Mouse (Mus musculus): ENCODE data around the gene Msl1. TPM values are rescaled to one million over a fixed set of nuclear protein-coding genes. Genes with fewer than 3 reads are reported as not detected.

The Msl1 gene
- polyA plus RNA-seq, 1 experiment from 2014 or later: 23.7 TPM

DNA sequence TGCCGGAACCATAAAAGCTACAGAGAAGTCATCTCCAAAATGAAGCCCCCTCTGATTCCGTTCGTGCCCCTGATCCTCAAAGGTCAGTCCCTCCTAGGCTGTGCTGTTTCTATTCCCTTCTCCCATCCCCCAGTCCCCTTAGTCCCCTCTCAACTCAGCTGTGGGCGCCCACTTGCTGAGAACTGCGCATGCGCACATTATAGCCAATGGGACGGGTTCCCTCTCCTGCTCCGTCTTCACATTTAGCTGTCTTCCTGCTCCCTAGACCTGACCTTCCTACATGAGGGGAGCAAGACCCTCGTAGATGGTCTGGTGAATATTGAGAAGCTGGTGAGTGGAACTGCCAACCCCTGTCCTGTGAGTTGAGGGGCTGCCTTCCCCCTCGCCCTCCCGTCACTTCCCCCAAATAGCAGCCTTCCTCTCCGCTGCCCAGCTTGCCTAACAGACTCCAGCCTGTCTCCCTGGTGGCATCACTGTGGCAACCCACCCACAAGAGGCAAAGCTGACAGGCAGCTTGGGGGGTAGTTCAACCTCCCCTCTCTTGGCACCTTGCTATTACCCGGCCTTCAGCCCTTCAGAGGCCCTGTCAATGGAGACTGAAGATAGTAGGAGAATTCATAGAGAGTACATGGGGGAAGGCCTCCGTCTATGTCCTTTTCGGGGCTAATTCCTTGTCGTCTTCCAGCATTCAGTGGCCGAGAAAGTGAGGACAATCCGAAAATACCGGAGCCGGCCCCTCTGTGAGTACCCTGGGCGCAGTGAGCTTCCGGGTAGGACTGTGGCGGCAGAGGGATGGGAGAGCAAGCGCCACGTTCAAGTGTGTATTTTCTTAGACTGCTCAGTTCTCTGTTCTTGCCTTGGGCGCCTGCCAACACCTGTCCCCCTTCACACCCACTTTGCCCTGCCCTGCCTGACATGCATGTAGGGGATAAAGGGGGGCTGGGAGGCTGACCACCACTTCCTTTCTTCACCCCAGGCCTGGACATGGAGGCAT lies 55.1 kb downstream of the Msl1 start:
- H3K9ac ChIP-seq (replicated peaks; ENCODE audit: low read length): no peak overlapping the region
- ATAC-seq (ENCODE audit: low FRiP score, low TSS enrichment): no peak
- H3K4me1 ChIP-seq (ENCODE audit: insufficient read depth, low read length): peaks cover 13% of the 10 kb centered on the region
- WGBS: 68% methylated on average over 26 of the region's 26 CpGs
- H3K4me2 ChIP-seq (replicated peaks; ENCODE audit: low read depth, low read length): no peak overlapping the region
- H3K36me3 ChIP-seq (ENCODE audit: insufficient read depth, low read length): no peaks in the 10 kb centered on the region
- H3K9me3 ChIP-seq (ENCODE audit: low read length): no peaks in the 10 kb centered on the region; the same call in 1 of the 2 replicates
- no peak overlapping the region for H3K4me3 ChIP-seq (ENCODE audit: low read length)
- H3K27me3 ChIP-seq (ENCODE audit: insufficient read depth, low read length): no peaks in the 10 kb centered on the region
- H3K27ac ChIP-seq (ENCODE audit: low read length): no peak overlapping the region

DNA sequence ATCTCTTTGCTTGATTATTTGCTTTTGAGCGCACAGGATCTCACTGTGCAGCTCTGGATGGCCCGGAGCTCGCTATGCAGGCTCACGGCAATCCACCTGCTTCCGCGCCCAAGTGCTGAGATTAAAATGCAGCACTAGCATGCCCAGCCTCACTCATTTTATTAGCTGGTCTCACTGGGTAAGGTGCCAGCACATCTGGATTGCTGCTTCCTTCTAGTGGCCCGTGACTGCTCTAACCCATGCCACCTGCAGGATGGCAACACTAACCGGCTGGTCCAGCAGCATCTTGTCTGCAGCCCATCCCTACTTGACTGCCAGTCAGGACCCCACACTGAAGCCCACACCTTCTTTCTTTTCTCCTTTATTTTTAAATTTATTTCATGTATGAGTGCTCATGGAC lies 58.8 kb downstream of the Msl1 start:
- no peak for ATAC-seq (ENCODE audit: low FRiP score, low TSS enrichment)
- Histone ChIP-seq H3K4me1 (ENCODE audit: insufficient read depth, low read length) (peaks cover 11% of the 10 kb centered on the region), H3K27ac (ENCODE audit: low read length) (no peak overlapping the region), H3K4me2 (replicated peaks; ENCODE audit: low read depth, low read length) (no peak overlapping the region), H3K9me3 (ENCODE audit: low read length) (no peaks in the 10 kb centered on the region), H3K27me3 (ENCODE audit: insufficient read depth, low read length) (no peaks in the 10 kb centered on the region), H3K9ac (replicated peaks; ENCODE audit: low read length) (no peak overlapping the region), H3K4me3 (ENCODE audit: low read length) (no peak overlapping the region), H3K36me3 (ENCODE audit: insufficient read depth, low read length) (no peaks in the 10 kb centered on the region)
- 96% methylated on average over 8 of the region's 8 CpGs for WGBS

- H3K9ac ChIP-seq (replicated peaks; ENCODE audit: low read length): no peak overlapping the region
- ATAC-seq (ENCODE audit: low FRiP score, low TSS enrichment): no peak
- H3K9me3 ChIP-seq (ENCODE audit: low read length): no peaks in the 10 kb centered on the region
- H3K36me3 ChIP-seq (ENCODE audit: insufficient read depth, low read length): no peaks in the 10 kb centered on the region
- WGBS: 88% methylated on average over 2 of the region's 2 CpGs
- no peaks in the 10 kb centered on the region for H3K27me3 ChIP-seq (ENCODE audit: insufficient read depth, low read length)
- H3K4me2 ChIP-seq (replicated peaks; ENCODE audit: low read depth, low read length): no peak overlapping the region
- H3K4me1 ChIP-seq (ENCODE audit: insufficient read depth, low read length): peaks cover 5% of the 10 kb centered on the region
- no peak overlapping the region for H3K27ac ChIP-seq (ENCODE audit: low read length)
- no peak overlapping the region for H3K4me3 ChIP-seq (ENCODE audit: low read length)
These were observed 59.3 kb downstream of the Msl1 start for GRCm38 (mm10) chr11:98854659-98855058.

Other genes with a start within 250 kb of the Msl1 start
- gene Ikzf3, start 249.5 kb upstream of the Msl1 start, polyA plus RNA-seq (2015; fragmentation: Nextera tagmentation; extraction: Ambion mirVana): 0.44 and 0.54 TPM in 2 replicates
- 0.87 TPM in 1 of 2 replicates, not detected in the other for gene Zpbp2, start 244.4 kb upstream of the Msl1 start, polyA plus RNA-seq (2015; fragmentation: Nextera tagmentation; extraction: Ambion mirVana)
- gene Ormdl3, start 208.1 kb upstream of the Msl1 start, polyA plus RNA-seq (2015; fragmentation: Nextera tagmentation; extraction: Ambion mirVana): 67.2 and 67.6 TPM in 2 replicates
- not detected in 2 replicates for gene Lrrc3c, start 197.2 kb upstream of the Msl1 start, polyA plus RNA-seq (2015; fragmentation: Nextera tagmentation; extraction: Ambion mirVana)
- 0.86 and 1.6 TPM in 2 replicates for gene Gm12355, start 169.9 kb upstream of the Msl1 start, polyA plus RNA-seq (2015; fragmentation: Nextera tagmentation; extraction: Ambion mirVana)
- gene Gsdma3, start 169.2 kb upstream of the Msl1 start, polyA plus RNA-seq (2015; fragmentation: Nextera tagmentation; extraction: Ambion mirVana): not detected in 2 replicates
- not detected in 2 replicates for gene Gsdma2, start 148.8 kb upstream of the Msl1 start, polyA plus RNA-seq (2015; fragmentation: Nextera tagmentation; extraction: Ambion mirVana)
- gene Gsdma, start 131.2 kb upstream of the Msl1 start, polyA plus RNA-seq (2015; fragmentation: Nextera tagmentation; extraction: Ambion mirVana): not detected in 2 replicates
- gene Psmd3, start 113.0 kb upstream of the Msl1 start, polyA plus RNA-seq (2015; fragmentation: Nextera tagmentation; extraction: Ambion mirVana): 289 and 303 TPM in 2 replicates
- 0.11 TPM in 1 of 2 replicates, not detected in the other for gene Csf3, start 94.3 kb upstream of the Msl1 start, polyA plus RNA-seq (2015; fragmentation: Nextera tagmentation; extraction: Ambion mirVana)
- gene Med24, start 66.1 kb upstream of the Msl1 start, polyA plus RNA-seq (2015; fragmentation: Nextera tagmentation; extraction: Ambion mirVana): 71.4 and 73.9 TPM in 2 replicates
- gene Thra, start 54.9 kb upstream of the Msl1 start, polyA plus RNA-seq (2015; fragmentation: Nextera tagmentation; extraction: Ambion mirVana): 24.4 and 25.9 TPM in 2 replicates
- 2.2 and 2.4 TPM in 2 replicates for gene Nr1d1, start 20.2 kb upstream of the Msl1 start, polyA plus RNA-seq (2015; fragmentation: Nextera tagmentation; extraction: Ambion mirVana)
- gene Casc3, start 9.4 kb downstream of the Msl1 start, polyA plus RNA-seq (2015; fragmentation: Nextera tagmentation; extraction: Ambion mirVana): 36.2 and 41.0 TPM in 2 replicates
- gene Rapgefl1, start 41.3 kb downstream of the Msl1 start, polyA plus RNA-seq (2015; fragmentation: Nextera tagmentation; extraction: Ambion mirVana): 1.8 and 2.0 TPM in 2 replicates
- gene Wipf2, start 68.1 kb downstream of the Msl1 start, polyA plus RNA-seq (2015; fragmentation: Nextera tagmentation; extraction: Ambion mirVana): 5.4 and 5.9 TPM in 2 replicates
- gene Cdc6, start 112.3 kb downstream of the Msl1 start, polyA plus RNA-seq (2015; fragmentation: Nextera tagmentation; extraction: Ambion mirVana): 36.2 and 38.6 TPM in 2 replicates
- gene Rara, start 132.3 kb downstream of the Msl1 start, polyA plus RNA-seq (2015; fragmentation: Nextera tagmentation; extraction: Ambion mirVana): 31.4 and 32.5 TPM in 2 replicates
- 0.59 TPM in 1 of 2 replicates, not detected in the other for gene Gjd3, start 187.5 kb downstream of the Msl1 start, polyA plus RNA-seq (2015; fragmentation: Nextera tagmentation; extraction: Ambion mirVana)
- 213 and 252 TPM in 2 replicates for gene Top2a, start 228.7 kb downstream of the Msl1 start, polyA plus RNA-seq (2015; fragmentation: Nextera tagmentation; extraction: Ambion mirVana)
- gene Igfbp4, start 245.7 kb downstream of the Msl1 start, polyA plus RNA-seq (2015; fragmentation: Nextera tagmentation; extraction: Ambion mirVana): 771 and 832 TPM in 2 replicates

Measured in kidney, embryonic 16.5 days (tissue).